Mouse (Mus musculus) MEL (cell line): ENCODE data around the gene Rsph6a. TPM values are rescaled to one million over a fixed set of nuclear protein-coding genes. Genes with fewer than 3 reads are reported as not detected.

Experiments
- DNase-seq: peaks from one replicate; pipeline ENCODE4 v3.0.0; 2011; ENCODE audit warnings: low read depth, low spot score
- H3K27ac ChIP-seq: 2 replicates; pipeline ENCODE4 v1.5.1; 2012; ENCODE audit warnings: low read depth, mild to moderate bottlenecking, control low read depth, low read length, moderate library complexity; ENCODE audit not compliant: control insufficient read depth
- H3K27me3 ChIP-seq, 2 experiments: fragments of 150-350 bp in 1 of 2; sonication (generic) in 1 of 2; 2 replicates each; pipeline ENCODE4 v1.6.1; 2012; ENCODE audit warnings: low read length in 2 of 2, mild to moderate bottlenecking in 2 of 2, improper control_type of control experiment in 1 of 2, moderate library complexity in 1 of 2; ENCODE audit not compliant: insufficient read depth in 2 of 2, control insufficient read depth in 1 of 2
- H3K36me3 ChIP-seq, 2 experiments: 2 replicates each; pipeline ENCODE4 v1.6.1; 2012 to 2014; ENCODE audit warnings: low read length in 2 of 2, improper control_type of control experiment in 1 of 2, inconsistent platforms in 1 of 2, mild to moderate bottlenecking in 1 of 2; ENCODE audit not compliant: insufficient read depth in 2 of 2, control insufficient read depth in 1 of 2
- H3K4me1 ChIP-seq, 2 experiments: fragments of 150-350 bp in 1 of 2; sonication (generic) in 1 of 2; 2 replicates each; pipeline ENCODE4 v1.6.1; 2012; ENCODE audit warnings: low read length in 2 of 2, improper control_type of control experiment in 1 of 2, mild to moderate bottlenecking in 1 of 2; ENCODE audit not compliant: insufficient read depth in 2 of 2, control insufficient read depth in 1 of 2
- H3K4me3 ChIP-seq, 2 experiments: fragments of 150-350 bp in 1 of 2; sonication (generic) in 1 of 2; 2 replicates each; pipeline ENCODE4 v1.5.1; 2012; ENCODE audit warnings: low read depth in 2 of 2, low read length in 2 of 2, mild to moderate bottlenecking in 2 of 2, moderate library complexity in 2 of 2, control low read depth in 1 of 2, improper control_type of control experiment in 1 of 2; ENCODE audit not compliant: control insufficient read depth in 1 of 2, insufficient read depth in 1 of 2
- H3K79me2 ChIP-seq: 2 replicates; pipeline ENCODE4 v1.6.1; 2012; ENCODE audit warnings: mild to moderate bottlenecking, low read length, moderate library complexity; ENCODE audit not compliant: control insufficient read depth, poor library complexity, insufficient read depth
- H3K9ac ChIP-seq: 2 replicates; pipeline ENCODE4 v1.6.1; 2012; ENCODE audit warnings: low read depth, mild to moderate bottlenecking, control low read depth, low read length, moderate library complexity; ENCODE audit not compliant: control insufficient read depth, poor library complexity, severe bottlenecking
- H3K9me3 ChIP-seq: fragments of 150-350 bp; sonication (generic); replicated peaks from 2 replicates; pipeline ENCODE4 v1.6.1; 2012; ENCODE audit warnings: mild to moderate bottlenecking, low read length, improper control_type of control experiment, moderate library complexity; ENCODE audit not compliant: insufficient read depth
- CTCF ChIP-seq, 3 experiments: IDR thresholded peaks in 2 of 3; conservative IDR thresholded peaks in 1 of 3; 2 replicates each; pipeline ENCODE4 v1.5.1; 2011 to 2012; ENCODE audit warnings: low read length in 3 of 3, low read depth in 2 of 3, mild to moderate bottlenecking in 2 of 3, improper control_type of control experiment in 1 of 3, inconsistent platforms in 1 of 3, mixed read lengths in 1 of 3, moderate library complexity in 1 of 3; ENCODE audit not compliant: control insufficient read depth in 1 of 3, insufficient read depth in 1 of 3, poor library complexity in 1 of 3, severe bottlenecking in 1 of 3
- E2F4 ChIP-seq: IDR thresholded peaks from 2 replicates; pipeline ENCODE4 v1.6.1; 2011; ENCODE audit warnings: low read depth, low read length, improper control_type of control experiment, borderline replicate concordance
- ELF1 ChIP-seq: IDR thresholded peaks from 2 replicates; pipeline ENCODE4 v1.6.1; 2014; ENCODE audit warnings: low read depth, mild to moderate bottlenecking, inconsistent platforms, low read length, improper control_type of control experiment, moderate library complexity
- EP300 ChIP-seq, 2 experiments: IDR thresholded peaks; 2 replicates each; pipeline ENCODE4 v1.6.1; 2011; ENCODE audit warnings: improper control_type of control experiment in 2 of 2, low read length in 2 of 2, low read depth in 1 of 2, mild to moderate bottlenecking in 1 of 2
- ETS1 ChIP-seq: IDR thresholded peaks from 2 replicates; pipeline ENCODE4 v1.6.1; 2012; ENCODE audit warnings: low read depth, mild to moderate bottlenecking, inconsistent platforms, low read length, improper control_type of control experiment, moderate library complexity
- GABPA ChIP-seq: IDR thresholded peaks from 2 replicates; pipeline ENCODE4 v1.6.1; 2012; ENCODE audit warnings: low read depth, mild to moderate bottlenecking, inconsistent platforms, low read length, improper control_type of control experiment, moderate library complexity
- GATA1 ChIP-seq: IDR thresholded peaks from 2 replicates; pipeline ENCODE4 v1.6.1; 2011; ENCODE audit warnings: low read depth, low read length, improper control_type of control experiment
- MAZ ChIP-seq: IDR thresholded peaks from 2 replicates; pipeline ENCODE4 v1.6.1; 2012; ENCODE audit warnings: low read depth, mild to moderate bottlenecking, inconsistent platforms, low read length, improper control_type of control experiment
- MYC ChIP-seq: IDR thresholded peaks from 2 replicates; pipeline ENCODE4 v1.6.1; 2011; ENCODE audit warnings: low read depth, mild to moderate bottlenecking, low read length, improper control_type of control experiment, moderate library complexity
- NELFE ChIP-seq: IDR thresholded peaks from 2 replicates; pipeline ENCODE4 v1.6.1; 2011; ENCODE audit warnings: low read depth, low read length, improper control_type of control experiment
- NRF1 ChIP-seq: IDR thresholded peaks from 2 replicates; pipeline ENCODE4 v1.6.1; 2014; ENCODE audit warnings: low read depth, mild to moderate bottlenecking, inconsistent platforms, low read length, improper control_type of control experiment, moderate library complexity; ENCODE audit not compliant: poor library complexity, insufficient read depth, severe bottlenecking
- POLR2AphosphoS5 ChIP-seq: IDR thresholded peaks from 2 replicates; pipeline ENCODE4 v1.6.1; 2012; ENCODE audit warnings: low read depth, borderline replicate concordance, mild to moderate bottlenecking, inconsistent platforms, low read length, moderate library complexity, mixed read lengths
- RAD21 ChIP-seq: IDR thresholded peaks from 2 replicates; pipeline ENCODE4 v1.6.1; 2011; ENCODE audit warnings: mild to moderate bottlenecking, low read depth, low read length, improper control_type of control experiment
- SIN3A ChIP-seq: IDR thresholded peaks from 2 replicates; pipeline ENCODE4 v1.6.1; 2012; ENCODE audit warnings: low read length, improper control_type of control experiment, inconsistent platforms
- TBP ChIP-seq: IDR thresholded peaks from 2 replicates; pipeline ENCODE4 v1.8.0; 2011; ENCODE audit warnings: low read depth, low read length, improper control_type of control experiment
- TCF12 ChIP-seq: IDR thresholded peaks from 2 replicates; pipeline ENCODE4 v1.6.1; 2014; ENCODE audit warnings: low read depth, mild to moderate bottlenecking, inconsistent platforms, low read length, improper control_type of control experiment, moderate library complexity
- UBTF ChIP-seq: IDR thresholded peaks from 2 replicates; pipeline ENCODE4 v1.6.1; 2012; ENCODE audit warnings: low read depth, mild to moderate bottlenecking, inconsistent platforms, low read length, improper control_type of control experiment, moderate library complexity, borderline replicate concordance; ENCODE audit not compliant: insufficient read depth
- USF1 ChIP-seq: IDR thresholded peaks from 2 replicates; pipeline ENCODE4 v1.6.1; 2014; ENCODE audit warnings: low read depth, mild to moderate bottlenecking, inconsistent platforms, low read length, improper control_type of control experiment, moderate library complexity
- USF2 ChIP-seq, 2 experiments: IDR thresholded peaks; 2 replicates each; pipeline ENCODE4 v1.6.1; 2011 to 2012; ENCODE audit warnings: improper control_type of control experiment in 2 of 2, low read length in 2 of 2, borderline replicate concordance in 1 of 2, inconsistent platforms in 1 of 2, low read depth in 1 of 2, mild to moderate bottlenecking in 1 of 2; ENCODE audit not compliant: insufficient read depth in 1 of 2
- ZC3H11A ChIP-seq: IDR thresholded peaks from 2 replicates; pipeline ENCODE4 v1.6.1; 2012; ENCODE audit warnings: low read depth, mild to moderate bottlenecking, inconsistent platforms, low read length, improper control_type of control experiment
- ZNF384 ChIP-seq: IDR thresholded peaks from 2 replicates; pipeline ENCODE4 v1.6.1; 2012; ENCODE audit warnings: low read depth, mild to moderate bottlenecking, inconsistent platforms, low read length, improper control_type of control experiment
- polyA plus RNA-seq, 2 experiments: library from polyadenylated mRNA; stranded (reverse) in 1 of 2; unstranded in 1 of 2; fragments of >175 nt in 1 of 2; fragments of >200 nt in 1 of 2; gene quantifications; 2 replicates each; pipeline versions ENCODE4 v1.2.1 to v1.2.4; 2012; ENCODE audit warnings: low replicate concordance in 2 of 2, low read depth in 1 of 2; ENCODE audit not compliant: insufficient read length in 2 of 2, insufficient read depth in 1 of 2, missing spikeins in 1 of 2
- total RNA-seq: library from RNA; depleted of rRNA; stranded (reverse); fragments of 300-350 nt; gene quantifications from 2 replicates; pipeline ENCODE4 v1.2.3, GENCODE M21; 2012

Rsph6a gene
- total and polyA plus RNA-seq, 3 experiments, result 0.04 to 0.23 TPM; not detected in 1

GRCm38 (mm10) chr7:19095751-19096110 is 41.2 kb downstream of the Rsph6a start:
- H3K4me1 ChIP-seq, result peaks cover 0 to 9% of the 10 kb centered on the region in 2 experiments; a peak in 3 of 4 replicates
- no peak overlapping the region for H3K27ac ChIP-seq
- peak overlapping the region; percentile 94 for H3K9ac ChIP-seq
- no peaks in the 10 kb centered on the region for H3K9me3 ChIP-seq
- peak overlapping the region; percentile 56 to 72 for H3K4me3 ChIP-seq
- H3K36me3 ChIP-seq, result no peaks in the 10 kb centered on the region
- H3K79me2 ChIP-seq, result peaks cover 8% of the 10 kb centered on the region; the same call in 1 of the 2 replicates
- no peaks in the 10 kb centered on the region for H3K27me3 ChIP-seq
- peak; percentile 73 for DNase-seq
- TF ChIP-seq TBP (no peak), UBTF (no peak), ZNF384 (no peak), SIN3A (peak; percentile 72), ZC3H11A (no peak), EP300 (IDR thresholded peaks at IDR 0.05; ENCODE audit: low read depth in 1 of 2, low read length in 2 of 2) (no peak)

DNA sequence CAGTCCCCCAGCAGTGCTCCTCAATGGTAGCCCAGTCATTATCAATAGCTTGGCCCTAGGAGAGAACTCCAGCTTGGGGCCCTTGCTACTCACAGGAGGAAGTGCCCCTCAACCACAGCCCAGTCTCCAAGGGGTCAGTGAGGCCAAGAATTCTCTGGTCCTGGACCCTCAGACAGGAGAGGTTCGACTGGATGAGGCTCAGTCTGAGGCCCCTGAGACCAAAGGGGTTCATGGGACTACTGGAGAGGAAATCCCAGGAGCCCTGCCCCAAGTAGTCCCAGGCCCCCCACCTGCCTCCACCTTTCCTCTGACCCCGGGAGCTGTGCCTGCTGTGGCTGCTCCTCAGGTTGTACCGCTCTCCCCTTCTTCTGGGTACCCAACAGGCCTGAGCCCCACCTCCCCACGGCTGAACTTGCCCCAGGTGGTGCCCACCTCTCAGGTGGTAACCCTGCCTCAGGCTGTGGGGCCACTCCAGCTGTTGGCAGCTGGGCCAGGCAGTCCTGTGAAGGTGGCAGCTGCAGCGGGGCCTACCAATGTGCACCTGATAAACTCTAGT is 42.0 kb downstream of the Rsph6a start:
- no peaks in the 10 kb centered on the region for H3K9me3 ChIP-seq
- peaks cover 8% of the 10 kb centered on the region; the same call in 1 of the 2 replicates for H3K79me2 ChIP-seq
- peaks cover 0 to 9% of the 10 kb centered on the region in 2 experiments; a peak in 3 of 4 replicates for H3K4me1 ChIP-seq
- H3K9ac ChIP-seq, result no peak overlapping the region
- no peak overlapping the region for H3K27ac ChIP-seq
- H3K4me3 ChIP-seq, result no peak overlapping the region
- no peak for DNase-seq
- H3K27me3 ChIP-seq, result no peaks in the 10 kb centered on the region
- H3K36me3 ChIP-seq, result no peaks in the 10 kb centered on the region
- TF ChIP-seq NRF1 (no peak), ELF1 (no peak), GABPA (no peak), USF1 (no peak), USF2 (IDR thresholded peaks at IDR 0.05; ENCODE audit: borderline replicate concordance in 1 of 2, insufficient read depth in 1 of 2, low read depth in 1 of 2, low read length in 2 of 2) (no peak)

DNA sequence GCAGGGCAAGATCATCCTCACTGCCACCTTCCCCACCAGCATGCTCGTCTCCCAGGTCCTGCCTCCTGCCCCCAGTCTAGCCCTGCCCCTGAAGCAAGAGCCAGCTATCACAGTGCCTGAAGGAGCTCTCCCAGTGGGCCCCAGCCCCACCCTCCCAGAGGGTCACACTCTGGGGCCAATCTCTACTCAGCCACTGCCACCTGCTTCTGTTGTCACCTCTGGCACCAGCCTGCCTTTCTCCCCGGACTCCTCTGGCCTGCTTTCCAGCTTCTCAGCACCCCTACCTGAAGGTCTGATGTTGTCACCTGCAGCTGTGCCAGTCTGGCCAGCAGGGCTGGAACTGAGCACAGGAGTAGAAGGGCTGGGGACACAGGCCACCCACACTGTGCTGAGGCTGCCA is 42.7 kb downstream of the Rsph6a start:
- H3K9ac ChIP-seq, result no peak overlapping the region
- TF ChIP-seq POLR2AphosphoS5 (no peak), CTCF (IDR thresholded peaks at IDR 0.05 in 2 of 3, conservative IDR thresholded peaks at IDR 0.05 in 1 of 3; ENCODE audit: control insufficient read depth in 1 of 3, insufficient read depth in 1 of 3, low read depth in 2 of 3, low read length in 3 of 3, poor library complexity in 1 of 3, severe bottlenecking in 1 of 3) (no peak), SIN3A (no peak), MYC (no peak), NELFE (no peak), USF2 (IDR thresholded peaks at IDR 0.05; ENCODE audit: borderline replicate concordance in 1 of 2, insufficient read depth in 1 of 2, low read depth in 1 of 2, low read length in 2 of 2) (no peak), MAZ (no peak), E2F4 (no peak), GATA1 (no peak), ZNF384 (no peak), RAD21 (no peak), TCF12 (no peak), ETS1 (no peak)
- no peak for DNase-seq
- H3K4me1 ChIP-seq, result peaks cover 0 to 9% of the 10 kb centered on the region in 2 experiments; a peak in 3 of 4 replicates
- no peak overlapping the region for H3K27ac ChIP-seq
- H3K79me2 ChIP-seq, result peaks cover 8% of the 10 kb centered on the region; the same call in 1 of the 2 replicates
- H3K9me3 ChIP-seq, result no peaks in the 10 kb centered on the region
- H3K4me3 ChIP-seq, result no peak overlapping the region
- H3K36me3 ChIP-seq, result no peaks in the 10 kb centered on the region
- H3K27me3 ChIP-seq, result no peaks in the 10 kb centered on the region
